Mouse (Mus musculus): ENCODE data around the gene Alox12.

Alox12 gene

GRCm38 (mm10) chr11:70254931-70255531 lies at the start of gene Alox12:
Gene Alox12, minus strand, starts transcription at chr11:70255353.
- in situ Hi-C loops (cut with MboI; ENCODE audit: unreplicated experiment in 2 of 2) = no loop called here

DNA sequence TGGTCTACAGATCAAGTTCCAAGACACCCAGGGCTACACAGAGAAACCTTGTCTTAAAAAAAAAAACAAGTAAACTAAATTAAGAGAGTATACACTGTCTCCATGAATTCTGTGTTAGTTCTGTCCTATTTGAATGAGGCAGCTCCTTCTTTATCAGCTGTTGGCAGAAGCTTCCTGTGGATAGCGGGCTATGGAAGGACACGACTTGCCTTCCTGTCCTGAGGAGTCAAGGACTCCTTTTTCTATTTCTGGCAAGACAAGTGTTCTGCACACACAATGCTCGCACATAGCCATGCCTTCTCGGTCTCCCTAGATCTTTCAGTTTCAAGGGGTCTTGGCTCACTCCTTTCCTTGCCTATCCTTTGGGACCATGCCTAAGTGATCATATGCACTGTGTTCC lies 47.1 kb upstream of the Alox12 start:
- in situ Hi-C loops (cut with MboI; ENCODE audit: unreplicated experiment in 2 of 2) = no loop called here

DNA sequence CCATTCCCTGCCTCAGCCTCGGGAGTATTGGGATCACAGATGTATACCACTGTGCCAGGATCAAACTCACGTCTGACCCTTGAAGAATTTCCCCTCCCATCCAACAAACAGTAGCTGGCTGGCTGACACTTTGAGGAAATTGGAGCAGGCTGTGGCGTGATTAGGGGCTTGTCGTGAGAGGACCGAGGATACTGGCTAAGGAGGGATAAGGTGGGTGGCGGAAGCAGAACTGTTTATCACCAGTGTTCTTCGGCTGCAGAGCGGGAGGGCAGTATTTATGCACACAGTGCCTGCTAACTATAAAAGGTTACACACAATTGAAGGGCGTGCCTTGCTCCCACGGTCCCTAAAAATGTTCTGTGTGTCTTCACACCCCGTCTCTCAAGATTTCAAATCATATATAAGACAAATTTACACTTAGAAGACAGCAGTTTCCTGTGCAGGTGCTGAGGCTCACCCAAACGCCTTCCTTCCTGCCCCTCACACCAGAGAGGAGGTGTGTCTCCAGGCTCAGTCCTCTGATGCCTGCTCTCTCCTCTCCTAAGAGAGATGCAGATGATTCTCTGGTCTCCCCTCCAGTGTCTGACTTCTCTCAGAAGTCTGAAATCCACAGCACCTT lies 42.8 kb upstream of the Alox12 start:
- in situ Hi-C loops (cut with MboI; ENCODE audit: unreplicated experiment in 2 of 2) = no loop called here

GRCm38 (mm10) chr11:70297405-70297804 lies 42.3 kb upstream of the Alox12 start:
- in situ Hi-C loops (cut with MboI; ENCODE audit: unreplicated experiment in 2 of 2) = no loop called here

DNA sequence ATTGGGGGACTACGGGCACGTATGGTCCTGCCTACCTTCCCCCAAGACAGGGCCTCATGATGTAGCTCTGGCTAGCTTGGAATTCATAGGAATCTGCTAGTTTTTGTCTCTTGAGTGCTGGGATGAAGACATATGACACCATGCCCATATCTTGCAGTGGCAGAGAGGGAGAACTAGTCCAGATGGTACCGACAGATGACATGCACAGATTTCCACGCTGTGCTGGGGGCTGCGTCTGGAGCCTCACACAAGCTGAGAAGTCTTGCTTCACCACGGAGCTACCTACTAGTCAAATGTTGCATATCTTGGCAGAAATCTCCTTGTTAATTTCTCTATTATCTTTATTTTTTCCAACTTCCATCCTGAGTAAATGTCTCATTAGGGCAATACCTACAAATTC lies 38.7 kb upstream of the Alox12 start:
- in situ Hi-C loops (cut with MboI; ENCODE audit: unreplicated experiment in 2 of 2) = no loop called here

DNA sequence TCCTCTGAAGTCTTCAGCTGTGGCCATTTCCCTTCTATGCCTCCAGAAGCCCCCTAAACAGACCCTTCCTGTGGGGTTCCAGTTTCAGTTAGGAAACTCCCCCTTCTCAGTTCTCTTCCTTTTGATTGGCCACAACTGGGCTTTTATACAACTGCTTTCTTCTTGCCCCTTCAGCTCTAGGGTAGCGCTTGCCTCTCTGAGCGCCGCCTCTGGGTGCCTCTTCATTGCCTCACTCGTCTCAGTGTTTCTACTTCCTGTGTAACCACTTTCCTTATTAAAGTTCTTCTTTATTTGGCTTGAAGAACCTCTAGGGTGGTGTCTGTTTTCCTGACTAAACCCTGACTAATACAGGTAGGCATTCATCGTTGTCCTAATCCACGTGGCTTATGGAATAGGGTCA lies 36.1 kb upstream of the Alox12 start:
- in situ Hi-C loops (cut with MboI; ENCODE audit: unreplicated experiment in 2 of 2) = no loop called here

DNA sequence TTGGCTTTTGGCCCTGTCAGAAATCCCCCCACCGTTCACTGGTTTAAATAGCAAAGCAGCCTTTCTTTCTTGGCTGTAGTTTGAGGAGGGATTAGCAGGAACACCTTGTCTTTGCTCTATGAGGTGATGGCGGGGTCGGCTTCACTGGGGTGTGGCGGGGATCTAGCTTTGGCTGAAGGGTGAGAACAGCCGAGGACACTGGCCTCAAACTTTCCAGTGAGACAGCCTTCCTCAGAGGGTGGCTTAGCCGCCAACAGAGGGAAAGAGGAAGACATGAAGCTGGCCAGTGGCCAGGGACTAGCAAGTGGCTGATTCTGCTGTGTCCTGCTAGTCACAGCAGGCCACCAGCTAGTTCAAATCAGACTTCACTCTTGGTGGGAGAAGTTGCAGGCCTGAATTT lies 34.1 kb upstream of the Alox12 start:
- in situ Hi-C loops (cut with MboI; ENCODE audit: unreplicated experiment in 2 of 2) = no loop called here

- in situ Hi-C loops (cut with MboI; ENCODE audit: unreplicated experiment in 2 of 2) = no loop called here
Observed at GRCm38 (mm10) chr11:70288102-70288501, 32.9 kb upstream of the Alox12 start.

- in situ Hi-C loops (cut with MboI; ENCODE audit: unreplicated experiment in 2 of 2) = no loop called here
Observed at GRCm38 (mm10) chr11:70285686-70286085, 30.5 kb upstream of the Alox12 start.

- in situ Hi-C loops (cut with MboI; ENCODE audit: unreplicated experiment in 2 of 2) = no loop called here
Observed at GRCm38 (mm10) chr11:70284757-70285156, 29.6 kb upstream of the Alox12 start.

DNA sequence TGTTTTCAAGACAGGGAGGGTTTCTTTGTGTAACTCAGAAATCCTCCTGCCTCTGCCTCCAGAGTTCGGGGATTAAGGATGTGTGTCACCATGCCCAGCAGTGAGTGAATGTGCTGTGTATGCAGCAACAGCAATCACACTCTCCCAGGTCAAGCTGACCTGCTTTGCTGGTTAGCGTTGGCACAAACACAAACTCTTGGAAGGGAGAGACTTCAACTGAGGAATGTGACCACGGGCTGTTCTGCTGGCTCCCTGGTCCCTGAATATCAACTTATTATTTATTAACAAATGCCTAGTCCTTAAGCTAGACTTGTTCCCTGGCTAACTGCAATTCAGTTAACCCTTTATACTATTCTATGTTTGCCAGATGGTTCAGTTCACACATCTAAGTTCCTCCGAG lies 28.5 kb upstream of the Alox12 start:
- in situ Hi-C loops (cut with MboI; ENCODE audit: unreplicated experiment in 2 of 2) = no loop called here

- in situ Hi-C loops (cut with MboI; ENCODE audit: unreplicated experiment in 2 of 2) = no loop called here
Observed at GRCm38 (mm10) chr11:70280441-70280840, 25.3 kb upstream of the Alox12 start.

- in situ Hi-C loops (cut with MboI; ENCODE audit: unreplicated experiment in 2 of 2) = no loop called here
Observed at GRCm38 (mm10) chr11:70278961-70279360, 23.8 kb upstream of the Alox12 start.

DNA sequence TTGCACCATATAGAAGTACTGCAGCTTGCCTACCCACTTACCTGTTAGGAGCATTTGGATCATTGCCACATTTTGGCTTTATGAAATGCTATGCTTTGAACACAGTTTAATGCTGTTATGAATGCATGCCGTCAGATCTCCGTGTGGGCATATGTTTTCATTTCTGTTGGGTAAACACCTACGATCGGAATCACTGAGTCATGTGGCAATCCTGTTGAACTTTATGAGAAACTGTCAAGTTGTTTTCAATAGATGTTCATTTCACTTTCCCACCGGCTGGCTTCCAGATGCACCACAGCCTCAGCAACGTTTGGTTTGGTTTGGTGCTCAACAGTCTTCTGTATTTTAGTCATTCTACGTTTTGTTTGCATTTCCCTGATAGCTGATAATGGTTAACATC lies 16.5 kb upstream of the Alox12 start:
- in situ Hi-C loops (cut with MboI; ENCODE audit: unreplicated experiment in 2 of 2) = no loop called here

GRCm38 (mm10) chr11:70266405-70266804 lies 11.3 kb upstream of the Alox12 start:
- in situ Hi-C loops (cut with MboI; ENCODE audit: unreplicated experiment in 2 of 2) = no loop called here

GRCm38 (mm10) chr11:70265819-70266218 lies 10.7 kb upstream of the Alox12 start:
- in situ Hi-C loops (cut with MboI; ENCODE audit: unreplicated experiment in 2 of 2) = no loop called here

DNA sequence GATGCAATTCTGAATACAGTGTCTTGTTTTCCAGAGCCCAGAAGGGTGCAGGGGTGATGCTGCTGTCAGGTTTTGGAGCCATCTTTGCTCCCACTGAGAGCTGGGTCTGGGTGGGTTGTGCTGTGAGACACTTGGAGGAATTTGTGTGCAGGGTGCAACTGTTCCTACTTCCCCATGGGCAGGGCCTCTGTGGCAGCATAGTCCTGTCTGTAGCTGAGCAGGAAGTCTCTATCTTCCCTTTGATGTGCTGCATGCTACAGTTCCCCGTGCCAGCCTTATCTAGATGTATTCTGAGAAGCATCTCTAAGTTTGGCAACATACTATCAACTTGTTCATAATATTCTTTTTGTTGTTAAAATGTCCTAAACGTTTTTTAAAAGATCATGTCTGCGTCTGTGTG lies 10.1 kb upstream of the Alox12 start:
- in situ Hi-C loops (cut with MboI; ENCODE audit: unreplicated experiment in 2 of 2) = no loop called here

DNA sequence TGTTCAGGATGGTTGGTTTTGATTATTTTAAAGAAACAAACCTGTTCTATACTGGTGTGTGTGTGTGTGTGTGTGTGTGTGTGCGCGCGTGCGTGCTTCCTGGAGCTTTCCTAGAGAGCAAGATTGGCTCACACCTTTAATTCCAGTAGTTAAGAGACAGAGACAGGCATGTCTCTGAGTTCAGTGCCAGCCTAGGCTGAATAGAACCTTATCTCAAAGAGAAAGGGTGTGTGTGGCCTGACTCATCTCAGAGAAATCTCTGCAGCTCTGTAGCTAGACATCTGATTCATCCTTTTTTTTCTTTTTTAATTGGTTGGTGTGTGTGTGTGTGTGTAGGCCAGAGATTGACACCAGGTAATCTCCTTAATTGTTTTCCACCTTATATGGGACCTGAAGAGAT lies 3.9 kb upstream of the Alox12 start:
- in situ Hi-C loops (cut with MboI; ENCODE audit: unreplicated experiment in 2 of 2) = no loop called here

GRCm38 (mm10) chr11:70254337-70254736 lies 816 bp downstream of the Alox12 start:
- in situ Hi-C loops (cut with MboI; ENCODE audit: unreplicated experiment in 2 of 2) = no loop called here

- in situ Hi-C loops (cut with MboI; ENCODE audit: unreplicated experiment in 2 of 2) = no loop called here
Observed at GRCm38 (mm10) chr11:70251853-70252252, 3.3 kb downstream of the Alox12 start.

DNA sequence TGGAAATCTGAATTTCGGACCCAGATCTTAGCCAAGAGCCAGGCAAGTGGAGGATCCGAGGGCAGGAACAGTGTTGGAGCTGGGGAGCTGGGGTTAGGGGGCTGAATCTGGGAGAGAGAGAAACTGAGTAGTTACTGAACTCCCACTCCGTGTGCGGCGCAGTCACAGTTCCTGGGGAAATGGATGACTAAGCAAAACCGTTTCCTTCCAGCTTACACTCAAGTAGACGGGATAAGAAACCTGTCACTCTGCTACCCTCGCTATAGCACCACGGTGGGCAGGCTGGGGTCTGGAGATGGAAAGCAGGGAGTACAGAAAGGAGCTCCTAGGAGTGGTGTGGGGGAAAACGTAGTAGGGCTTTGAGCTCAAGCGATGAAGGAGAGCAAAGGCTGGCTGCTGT lies 5.0 kb downstream of the Alox12 start:
- in situ Hi-C loops (cut with MboI; ENCODE audit: unreplicated experiment in 2 of 2) = no loop called here

DNA sequence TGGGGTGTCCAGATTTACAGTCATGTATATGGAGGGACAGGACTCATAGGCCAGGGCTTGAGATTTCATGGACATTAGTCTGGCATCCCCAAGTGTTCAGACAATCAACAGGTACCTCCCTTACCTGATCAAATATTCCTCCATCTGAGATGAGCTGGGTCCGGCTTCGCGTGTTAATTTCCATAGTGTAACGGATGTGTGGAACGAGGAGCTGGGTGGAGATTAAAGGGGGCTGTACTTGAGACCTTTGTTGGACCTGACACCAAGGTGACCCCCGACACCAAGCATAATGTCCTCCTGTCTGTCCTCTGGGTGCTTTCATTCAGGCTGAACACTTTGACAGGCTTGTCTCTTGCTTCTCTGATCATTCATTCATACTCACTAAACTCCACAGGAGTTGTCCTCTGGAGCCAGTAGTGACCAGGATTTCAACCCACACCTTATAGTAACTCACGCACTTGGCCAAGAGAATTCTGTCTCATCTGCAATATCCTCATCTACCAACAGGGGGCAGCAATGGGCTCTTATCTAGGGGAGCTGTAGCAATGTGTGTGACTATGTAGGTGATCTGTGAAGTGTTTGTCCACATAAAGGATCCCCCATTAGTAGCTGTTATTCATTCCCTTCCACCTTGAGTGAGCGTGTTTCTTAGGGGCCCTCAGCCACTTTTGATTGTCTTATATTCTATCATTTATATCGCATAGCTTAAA lies 7.9 kb downstream of the Alox12 start:
- in situ Hi-C loops (cut with MboI; ENCODE audit: unreplicated experiment in 2 of 2) = loop anchor here (5.0 to 25.0 kb wide), 4 partner anchors 60 to 515 kb away; partner anchors contain the start of genes Gltpd2 (in 2 of the 2), Tm4sf5 (in 2 of the 2), Vmo1 (in 2 of the 2) and 4930544D05Rik (in 1 of the 2)
